Mouse (Mus musculus) liver, postnatal 0 days (tissue): ENCODE results near the gene Svep1.

Experiments
- CTCF ChIP-seq: sonication (generic); IDR thresholded peaks from 2 replicates; pipeline ENCODE4 v1.5.1; 2016; ENCODE audit warnings: antibody characterized with exemption, low read depth
- EP300 ChIP-seq: IDR thresholded peaks from 2 replicates; pipeline ENCODE4 v1.6.1; 2016; ENCODE audit warnings: antibody characterized with exemption, low read depth, mild to moderate bottlenecking

DNA sequence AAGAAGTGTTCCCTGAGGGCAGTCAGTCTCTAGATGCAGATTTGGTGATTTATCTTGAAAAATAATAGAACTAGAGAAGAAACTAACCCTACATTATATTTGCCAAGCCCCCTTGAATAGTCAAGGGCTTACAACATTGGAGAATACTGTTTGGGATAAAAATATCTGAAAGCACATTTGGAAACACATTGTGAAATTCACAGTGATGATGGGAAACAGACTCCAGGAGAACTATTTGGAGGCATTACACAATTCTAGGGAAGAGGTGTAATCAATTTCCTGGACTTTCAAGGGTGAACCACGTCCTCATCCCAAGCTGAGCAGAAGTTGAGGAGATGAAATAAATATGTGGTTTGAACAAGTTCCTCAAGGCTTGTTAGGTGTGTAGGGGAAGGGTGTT, 57.5 kb downstream of the Svep1 start:
- no peak for TF ChIP-seq CTCF
- TF ChIP-seq EP300, result no peak
